Mouse (Mus musculus): ENCODE data around the gene Zfp607b.

Gene Zfp607b

GRCm38 (mm10) chr7:27725566-27726538 lies 36.7 kb downstream of the Zfp607b start:
- CTCF ChIA-PET: interaction anchor here in 1 of 4 experiments (0.7 kb wide), 2 partner anchors 18 to 91 kb away, joined by 3 read pairs; no protein-coding TSS in a partner anchor
- POLR2A ChIA-PET: no interaction called here

GRCm38 (mm10) chr7:27727471-27727870 lies 38.3 kb downstream of the Zfp607b start:
- ChIA-PET CTCF (interaction anchor here in 1 of 4 experiments (0.5 kb wide), 1 partner anchor 373 kb away, joined by 3 read pairs; no protein-coding TSS in a partner anchor), POLR2A (interaction anchor here in 1 of 4 experiments (0.6 kb wide), 1 partner anchor 217 kb away, joined by 3 read pairs; no protein-coding TSS in a partner anchor)

GRCm38 (mm10) chr7:27731281-27731883 lies 42.2 kb downstream of the Zfp607b start, which contains the start of gene Zfp60:
Gene Zfp60 (plus strand): TSS chr7:27731389.
- ChIA-PET POLR2A (interaction anchor here in 3 of 4 experiments (0.5 to 2.3 kb wide), 55 partner anchors 9 to 536 kb away, joined by 3 to 20 read pairs (median 4); partner anchors contain the start of genes Zfp607b (in 3 of the 3), Map3k10 (in 2 of the 3), Akt2 (in 1 of the 3) and BC024978 (in 1 of the 3)), CTCF (interaction anchor here (0.6 to 1.9 kb wide), 18 partner anchors 9 to 575 kb away, joined by 3 to 5 read pairs (median 3); partner anchors contain the start of genes Ttc9b (in 2 of the 4), Shkbp1 (in 1 of the 4) and Zfp607b (in 1 of the 4))

- CTCF ChIA-PET: interaction anchor here (0.6 to 1.9 kb wide), 16 partner anchors 9 to 576 kb away, joined by 3 to 5 read pairs (median 3); partner anchors contain the start of genes Ttc9b (in 2 of the 4), Shkbp1 (in 1 of the 4) and Zfp607b (in 1 of the 4)
- POLR2A ChIA-PET: interaction anchor here in 3 of 4 experiments (0.5 to 2.3 kb wide), 49 partner anchors 8 to 447 kb away, joined by 3 to 20 read pairs (median 4); partner anchors contain the start of genes Zfp607b (in 3 of the 3), Map3k10 (in 2 of the 3), Akt2 (in 1 of the 3) and Sertad1 (in 1 of the 3)
These were observed 42.8 kb downstream of the Zfp607b start for GRCm38 (mm10) chr7:27731946-27732345.

GRCm38 (mm10) chr7:27732508-27732907 lies 43.4 kb downstream of the Zfp607b start:
- ChIA-PET CTCF (interaction anchor here in 1 of 4 experiments (1.9 kb wide), 1 partner anchor 10 kb away, joined by 4 read pairs; no protein-coding TSS in a partner anchor), POLR2A (interaction anchor here in 2 of 4 experiments (0.5 to 2.3 kb wide), 6 partner anchors 11 to 140 kb away, joined by 3 to 16 read pairs (median 4); partner anchors contain the start of gene Zfp607b (in 2 of the 2))

GRCm38 (mm10) chr7:27735457-27735856 lies 46.3 kb downstream of the Zfp607b start:
- CTCF ChIA-PET: interaction anchor here in 2 of 4 experiments (0.5 to 1.0 kb wide), 3 partner anchors 91 to 450 kb away, joined by 3 read pairs; no protein-coding TSS in a partner anchor

More at GRCm38 (mm10) chr7:27735457-27735856, 46.3 kb downstream of the Zfp607b start:
- POLR2A ChIA-PET: interaction anchor here in 2 of 4 experiments (0.6 to 2.1 kb wide), 5 partner anchors 15 to 273 kb away, joined by 3 to 7 read pairs (median 3); partner anchors contain the start of gene Zfp607b (in 1 of the 2)

All from embryonic stem cell, embryonic (primary cell).